Mouse (Mus musculus) limb, embryonic 15.5 days (tissue): ENCODE measurements at regions not wholly inside any gene's neighbourhood (a gene's known extent, or its start where the extent isn't known, plus 50 kb on each side); places are given as distances from the start of the nearest gene placed in this dataset.

ENCODE experiments used
- ATAC-seq: fragments of 200-750 bp; cut with Nextera tagmentation; 2 replicates; pipeline ENCODE4 v1.8.0; 2017; ENCODE audit warnings: low read depth, moderate TSS enrichment; ENCODE audit not compliant: insufficient number of reproducible peaks, low FRiP score, low TSS enrichment
- H3K27ac ChIP-seq: fragments of 300-500 bp; sonication (generic); 2 replicates; pipeline ENCODE4 v1.5.1; 2015; ENCODE audit warnings: moderate library complexity, mild to moderate bottlenecking, inconsistent platforms
- H3K27me3 ChIP-seq: fragments of 300-500 bp; sonication (generic); 2 replicates; pipeline ENCODE4 v1.6.1; 2015; ENCODE audit warnings: inconsistent platforms
- H3K36me3 ChIP-seq: fragments of 300-500 bp; sonication (generic); 2 replicates; pipeline ENCODE4 v1.6.1; 2015; ENCODE audit warnings: inconsistent platforms
- H3K4me1 ChIP-seq: fragments of 300-500 bp; sonication (generic); 2 replicates; pipeline ENCODE4 v1.6.1; 2015; ENCODE audit warnings: inconsistent platforms
- H3K4me2 ChIP-seq: fragments of 300-500 bp; sonication (generic); 2 replicates; pipeline ENCODE4 v1.6.1; 2015; ENCODE audit warnings: mild to moderate bottlenecking, inconsistent platforms
- H3K4me3 ChIP-seq: fragments of 300-500 bp; sonication (generic); 2 replicates; pipeline ENCODE4 v1.5.1; 2015; ENCODE audit warnings: mild to moderate bottlenecking, inconsistent platforms
- H3K9ac ChIP-seq: fragments of 300-500 bp; sonication (generic); 2 replicates; pipeline ENCODE4 v1.6.1; 2015; ENCODE audit warnings: inconsistent platforms
- H3K9me3 ChIP-seq: fragments of 300-500 bp; sonication (generic); 2 replicates; pipeline ENCODE4 v1.6.1; 2016; ENCODE audit warnings: inconsistent platforms
- WGBS: fragments of 180-500 bp; shearing (Covaris S2); methylation state at CpG from one replicate; pipeline ENCODE4 v1.1.7; 2015; 5-methylcytosine and 5-hydroxymethylcytosine counted together

GRCm38 (mm10) chr13:83867831-83868473 lies 354.1 kb upstream of the Tmem161b start:
- H3K4me2 ChIP-seq, result no peak overlapping the region
- H3K27me3 ChIP-seq, result no peaks in the 10 kb centered on the region
- no peaks in the 10 kb centered on the region for H3K9me3 ChIP-seq
- H3K9ac ChIP-seq, result no peak overlapping the region
- H3K36me3 ChIP-seq, result no peaks in the 10 kb centered on the region
- no peak for ATAC-seq
- H3K27ac ChIP-seq, result no peak overlapping the region
- H3K4me3 ChIP-seq, result no peak overlapping the region
- 70% methylated on average over 4 of the region's 4 CpGs for WGBS
- H3K4me1 ChIP-seq, result no peaks in the 10 kb centered on the region

DNA sequence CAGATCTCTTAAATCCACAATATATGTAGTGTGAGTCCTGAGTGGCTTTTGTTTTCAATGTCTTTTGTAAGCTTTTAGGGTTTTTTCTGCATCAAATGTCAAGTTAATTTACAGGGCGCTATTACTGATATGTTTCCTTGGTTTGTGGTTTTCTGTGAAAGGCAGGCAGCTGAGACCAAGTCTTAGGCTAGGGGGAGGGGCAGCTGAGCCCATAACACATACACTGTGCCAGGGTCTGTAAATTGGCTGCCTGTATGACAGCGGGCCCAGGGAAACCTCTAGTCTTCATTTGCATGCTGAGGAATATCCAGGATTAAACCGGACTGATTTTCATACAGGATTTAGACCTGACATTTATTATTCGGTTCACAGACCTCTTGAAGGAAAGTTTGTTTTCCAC lies 353.2 kb upstream of the Tmem161b start:
- H3K9ac ChIP-seq, result no peak overlapping the region
- H3K36me3 ChIP-seq, result no peaks in the 10 kb centered on the region
- no peak overlapping the region for H3K27ac ChIP-seq
- no peaks in the 10 kb centered on the region for H3K27me3 ChIP-seq
- no peak overlapping the region for H3K4me3 ChIP-seq
- H3K9me3 ChIP-seq, result no peaks in the 10 kb centered on the region
- 54% methylated on average over 4 of the region's 4 CpGs for WGBS
- no peak for ATAC-seq
- H3K4me1 ChIP-seq, result no peaks in the 10 kb centered on the region
- H3K4me2 ChIP-seq, result no peak overlapping the region

- Histone ChIP-seq H3K4me1 (no peaks in the 10 kb centered on the region), H3K9ac (no peak overlapping the region), H3K27me3 (no peaks in the 10 kb centered on the region), H3K4me3 (no peak overlapping the region), H3K9me3 (no peaks in the 10 kb centered on the region), H3K27ac (no peak overlapping the region), H3K4me2 (no peak overlapping the region), H3K36me3 (no peaks in the 10 kb centered on the region)
- 61% methylated on average over 3 of the region's 3 CpGs for WGBS
- no peak for ATAC-seq
Measured at GRCm38 (mm10) chr13:83872143-83872819, 349.8 kb upstream of the Tmem161b start.

GRCm38 (mm10) chr13:83872887-83873286 lies 349.2 kb upstream of the Tmem161b start:
- no peaks in the 10 kb centered on the region for H3K36me3 ChIP-seq
- 48% methylated on average over 5 of the region's 5 CpGs for WGBS
- no peak overlapping the region for H3K9ac ChIP-seq
- no peak overlapping the region for H3K27ac ChIP-seq
- H3K4me2 ChIP-seq, result no peak overlapping the region
- ATAC-seq, result no peak
- no peaks in the 10 kb centered on the region for H3K27me3 ChIP-seq
- H3K9me3 ChIP-seq, result no peaks in the 10 kb centered on the region
- H3K4me1 ChIP-seq, result no peaks in the 10 kb centered on the region
- no peak overlapping the region for H3K4me3 ChIP-seq

- H3K9ac ChIP-seq, result no peak overlapping the region
- no peaks in the 10 kb centered on the region for H3K4me1 ChIP-seq
- no peak overlapping the region for H3K27ac ChIP-seq
- 67% methylated on average over 2 of the region's 2 CpGs for WGBS
- H3K4me2 ChIP-seq, result no peak overlapping the region
- no peaks in the 10 kb centered on the region for H3K9me3 ChIP-seq
- no peaks in the 10 kb centered on the region for H3K36me3 ChIP-seq
- ATAC-seq, result no peak
- no peak overlapping the region for H3K4me3 ChIP-seq
- H3K27me3 ChIP-seq, result no peaks in the 10 kb centered on the region
Measured at GRCm38 (mm10) chr13:83879561-83879960, 342.5 kb upstream of the Tmem161b start.

DNA sequence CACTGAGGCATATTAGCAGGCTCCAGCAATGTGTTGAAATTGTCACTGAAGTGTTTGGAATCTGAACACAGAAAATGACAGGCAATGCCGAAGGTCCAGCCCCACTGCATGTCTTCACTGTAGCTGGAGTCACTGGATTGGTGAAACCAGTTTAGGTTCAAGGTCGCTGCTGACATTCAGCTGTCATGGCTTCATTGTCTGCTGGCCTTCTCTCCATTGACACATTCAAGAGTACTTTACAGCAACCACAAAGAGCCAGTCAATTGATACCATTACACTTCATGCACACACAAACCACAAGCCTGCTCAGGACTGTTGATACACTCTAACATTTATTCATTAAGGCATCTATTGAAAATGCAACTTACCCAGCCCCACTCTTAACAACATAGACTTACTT lies 341.8 kb upstream of the Tmem161b start:
- ATAC-seq, result no peak
- 72% methylated on average over 2 of the region's 2 CpGs for WGBS

DNA sequence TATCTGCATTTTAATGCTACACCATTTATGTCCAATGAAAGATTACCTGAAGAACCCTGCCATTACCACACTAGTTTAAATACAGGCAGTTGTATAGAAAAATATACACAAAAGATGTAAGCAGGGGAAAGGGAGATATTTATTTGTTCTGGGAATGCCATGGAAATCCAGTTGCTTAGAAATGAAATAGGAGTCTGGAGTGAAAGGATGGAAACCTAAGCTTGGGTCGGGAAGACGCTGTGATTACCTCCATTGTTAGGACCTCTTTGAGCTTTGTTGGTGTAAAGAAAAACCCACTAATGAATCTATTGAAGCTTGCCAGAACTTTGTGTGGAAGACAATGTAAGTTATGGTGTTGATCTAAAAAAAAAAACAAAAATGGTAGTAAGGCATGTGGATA lies 341.3 kb upstream of the Tmem161b start:
- Histone ChIP-seq H3K36me3 (no peaks in the 10 kb centered on the region), H3K9ac (no peak overlapping the region), H3K27me3 (no peaks in the 10 kb centered on the region), H3K9me3 (no peaks in the 10 kb centered on the region), H3K4me2 (no peak overlapping the region), H3K4me1 (no peaks in the 10 kb centered on the region), H3K27ac (no peak overlapping the region), H3K4me3 (no peak overlapping the region)
- WGBS, result 90% methylated on average over 2 of the region's 2 CpGs
- ATAC-seq, result no peak

More for the DNA sequence above, 341.8 kb upstream of the Tmem161b start:
- H3K27me3 ChIP-seq, result no peaks in the 10 kb centered on the region
- H3K4me3 ChIP-seq, result no peak overlapping the region
- no peak overlapping the region for H3K4me2 ChIP-seq
- H3K9ac ChIP-seq, result no peak overlapping the region
- H3K9me3 ChIP-seq, result no peaks in the 10 kb centered on the region
- H3K36me3 ChIP-seq, result no peaks in the 10 kb centered on the region
- H3K4me1 ChIP-seq, result no peaks in the 10 kb centered on the region
- no peak overlapping the region for H3K27ac ChIP-seq

DNA sequence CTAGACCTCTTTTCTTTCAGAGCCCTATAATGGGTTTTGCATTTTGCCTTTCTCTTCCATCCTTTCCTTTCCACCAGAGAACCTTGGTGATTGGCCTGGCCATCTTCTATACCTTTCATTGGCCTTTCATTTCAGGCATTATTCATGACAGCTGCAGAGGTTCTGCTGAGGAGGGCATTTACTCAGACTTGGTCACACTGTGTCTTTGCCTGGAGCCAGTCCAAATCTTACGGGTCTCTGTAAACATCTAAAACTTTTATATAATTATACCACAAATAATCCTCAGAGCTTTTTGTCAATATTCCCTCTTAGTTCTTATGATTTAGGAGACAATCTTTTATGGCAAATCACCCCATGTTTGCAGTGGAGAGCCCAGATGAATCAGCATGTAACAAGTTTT lies 339.3 kb upstream of the Tmem161b start:
- Histone ChIP-seq H3K36me3 (no peaks in the 10 kb centered on the region), H3K9me3 (no peaks in the 10 kb centered on the region), H3K9ac (no peak overlapping the region), H3K4me2 (no peak overlapping the region), H3K27ac (no peak overlapping the region), H3K27me3 (no peaks in the 10 kb centered on the region), H3K4me1 (no peaks in the 10 kb centered on the region), H3K4me3 (no peak overlapping the region)
- no peak for ATAC-seq
- WGBS, result 48% methylated on average over 1 of the region's 1 CpGs

- H3K9me3 ChIP-seq, result no peaks in the 10 kb centered on the region
Measured at GRCm38 (mm10) chr13:83883821-83884220, 338.3 kb upstream of the Tmem161b start.

DNA sequence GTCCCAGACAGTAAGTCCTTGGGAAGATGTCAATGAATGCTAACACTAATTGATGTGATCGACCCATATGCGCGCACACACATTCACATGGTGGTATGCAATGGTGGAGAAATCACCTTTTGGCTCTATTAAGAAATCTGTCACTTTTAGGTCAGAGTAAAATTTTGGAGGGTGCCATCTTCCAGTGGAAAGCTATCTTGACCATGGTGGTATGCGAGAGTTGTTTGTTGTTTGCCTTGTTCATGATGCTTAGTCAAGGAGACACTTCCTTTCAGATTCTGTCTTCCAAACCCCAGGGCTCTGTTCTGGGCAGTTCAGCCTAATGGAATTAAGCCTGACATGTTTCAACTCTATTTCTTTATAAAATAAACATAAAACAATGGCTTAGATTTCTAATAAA lies 337.9 kb upstream of the Tmem161b start:
- no peak overlapping the region for H3K4me2 ChIP-seq
- H3K27me3 ChIP-seq, result no peaks in the 10 kb centered on the region
- H3K9me3 ChIP-seq, result no peaks in the 10 kb centered on the region
- WGBS, result 89% methylated on average over 4 of the region's 4 CpGs
- H3K27ac ChIP-seq, result no peak overlapping the region
- no peak overlapping the region for H3K9ac ChIP-seq
- ATAC-seq, result no peak
- H3K36me3 ChIP-seq, result no peaks in the 10 kb centered on the region
- H3K4me3 ChIP-seq, result no peak overlapping the region
- no peaks in the 10 kb centered on the region for H3K4me1 ChIP-seq

More at GRCm38 (mm10) chr13:83883821-83884220, 338.3 kb upstream of the Tmem161b start:
- WGBS, result 81% methylated on average over 4 of the region's 4 CpGs
- H3K36me3 ChIP-seq, result no peaks in the 10 kb centered on the region
- no peak overlapping the region for H3K27ac ChIP-seq
- no peak for ATAC-seq
- H3K4me1 ChIP-seq, result no peaks in the 10 kb centered on the region
- no peak overlapping the region for H3K9ac ChIP-seq
- H3K4me3 ChIP-seq, result no peak overlapping the region
- H3K4me2 ChIP-seq, result no peak overlapping the region
- no peaks in the 10 kb centered on the region for H3K27me3 ChIP-seq

DNA sequence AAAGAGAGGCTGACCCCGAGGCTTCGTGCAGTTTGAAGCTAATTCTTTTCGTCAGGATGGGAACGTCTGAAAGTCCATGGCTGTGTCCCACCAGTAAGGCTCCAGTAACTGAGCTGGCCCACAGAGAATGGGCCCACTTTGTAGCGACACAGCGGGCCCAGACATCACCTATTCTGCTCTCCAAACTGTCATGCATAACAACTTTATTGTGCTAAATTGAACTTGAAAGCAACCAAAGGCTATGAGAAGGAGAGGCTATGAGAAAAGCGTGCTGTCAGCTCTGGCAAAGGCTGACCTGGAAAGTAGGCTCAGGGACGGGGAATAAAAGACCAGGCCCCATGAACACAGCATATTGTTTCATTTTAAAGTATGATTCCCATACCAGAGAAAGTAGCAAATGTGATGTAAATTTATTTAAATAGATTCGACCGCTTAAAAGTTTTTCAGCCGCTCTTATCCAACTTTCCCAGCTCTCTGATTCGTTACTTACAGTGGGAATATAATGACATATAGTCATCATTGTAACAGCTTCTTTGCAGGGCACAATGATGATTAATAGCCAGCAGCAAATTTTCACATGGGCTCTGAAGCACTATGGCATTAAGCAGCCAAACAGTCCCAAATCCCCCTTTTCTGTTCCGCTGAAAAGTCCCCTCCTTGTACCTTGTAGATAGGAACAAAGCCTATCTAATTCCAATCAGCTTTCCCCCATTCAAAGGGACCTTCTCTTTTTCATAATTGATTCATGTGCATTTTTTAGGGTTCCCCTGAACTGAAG lies 337.1 kb upstream of the Tmem161b start:
- no peak for ATAC-seq
- H3K4me2 ChIP-seq, result no peak overlapping the region
- H3K27ac ChIP-seq, result no peak overlapping the region
- H3K9ac ChIP-seq, result no peak overlapping the region
- WGBS, result 70% methylated on average over 13 of the region's 13 CpGs
- H3K4me3 ChIP-seq, result no peak overlapping the region
- no peaks in the 10 kb centered on the region for H3K27me3 ChIP-seq
- no peaks in the 10 kb centered on the region for H3K4me1 ChIP-seq
- H3K9me3 ChIP-seq, result no peaks in the 10 kb centered on the region
- no peaks in the 10 kb centered on the region for H3K36me3 ChIP-seq

GRCm38 (mm10) chr13:83885729-83886128 lies 336.4 kb upstream of the Tmem161b start:
- ATAC-seq, result no peak
- H3K4me1 ChIP-seq, result no peaks in the 10 kb centered on the region
- no peak overlapping the region for H3K4me2 ChIP-seq
- H3K36me3 ChIP-seq, result no peaks in the 10 kb centered on the region
- H3K27ac ChIP-seq, result no peak overlapping the region
- whole genome bisulfite sequencing, result 67% methylated on average over 4 of the region's 4 CpGs
- no peaks in the 10 kb centered on the region for H3K9me3 ChIP-seq
- no peak overlapping the region for H3K4me3 ChIP-seq
- no peaks in the 10 kb centered on the region for H3K27me3 ChIP-seq
- no peak overlapping the region for H3K9ac ChIP-seq
